Mouse (Mus musculus) ES-E14 (cell line): ENCODE data around the gene Tmem132b. TPM values are rescaled to one million over a fixed set of nuclear protein-coding genes. Genes with fewer than 3 reads are reported as not detected.

ENCODE experiments used
- DNase-seq: peaks from one replicate; pipeline ENCODE4 v3.0.0-alpha.2; 2013; ENCODE audit warnings: low read depth, low spot score
- H3K27ac ChIP-seq: 2 replicates; pipeline ENCODE4 v1.5.1; 2012; ENCODE audit warnings: low read depth, mild to moderate bottlenecking, low read length, moderate library complexity, mixed read lengths; ENCODE audit not compliant: poor library complexity, insufficient read depth, severe bottlenecking
- H3K36me3 ChIP-seq: 2 replicates; pipeline ENCODE4 v1.6.1; 2012; ENCODE audit warnings: mild to moderate bottlenecking, low read length, moderate library complexity, mixed read lengths; ENCODE audit not compliant: control insufficient read depth, poor library complexity, insufficient read depth, severe bottlenecking
- H3K4me1 ChIP-seq, 2 experiments: fragments of 150-350 bp in 1 of 2; sonication (generic) in 1 of 2; 2 replicates each; pipeline ENCODE4 v1.6.1; 2012; ENCODE audit warnings: low read length in 2 of 2, mild to moderate bottlenecking in 1 of 2, mixed read lengths in 1 of 2; ENCODE audit not compliant: control insufficient read depth in 2 of 2, insufficient read depth in 2 of 2, poor library complexity in 1 of 2
- H3K4me3 ChIP-seq, 2 experiments: fragments of 150-350 bp in 1 of 2; sonication (generic) in 1 of 2; 2 replicates each; pipeline ENCODE4 v1.5.1; 2012; ENCODE audit warnings: low read length in 2 of 2, low read depth in 1 of 2, mild to moderate bottlenecking in 1 of 2, mixed read lengths in 1 of 2; ENCODE audit not compliant: insufficient read depth in 1 of 2, poor library complexity in 1 of 2, severe bottlenecking in 1 of 2
- H3K9ac ChIP-seq: 2 replicates; pipeline ENCODE4 v1.6.1; 2012; ENCODE audit warnings: low read depth, mild to moderate bottlenecking, low read length, mixed read lengths; ENCODE audit not compliant: poor library complexity, insufficient read depth, severe bottlenecking
- H3K9me3 ChIP-seq: fragments of 150-350 bp; sonication (generic); 2 replicates; pipeline ENCODE4 v1.6.1; 2012; ENCODE audit warnings: low read depth, mild to moderate bottlenecking, low read length; ENCODE audit not compliant: control insufficient read depth, insufficient read depth
- CHD2 ChIP-seq: IDR thresholded peaks from 2 replicates; pipeline ENCODE4 v1.6.1; 2014; ENCODE audit warnings: mild to moderate bottlenecking, low read depth, low read length, inconsistent platforms
- HCFC1 ChIP-seq: IDR thresholded peaks from 2 replicates; pipeline ENCODE4 v1.6.1; 2012; ENCODE audit warnings: low read length, inconsistent platforms, borderline replicate concordance; ENCODE audit not compliant: insufficient read depth
- MAFK ChIP-seq: IDR thresholded peaks from 2 replicates; pipeline ENCODE4 v1.6.1; 2014; ENCODE audit warnings: mild to moderate bottlenecking, low read depth, low read length, inconsistent platforms; ENCODE audit not compliant: insufficient read depth
- ZC3H11A ChIP-seq: IDR thresholded peaks from 2 replicates; pipeline ENCODE4 v1.6.1; 2012; ENCODE audit warnings: low read depth, mild to moderate bottlenecking, inconsistent platforms, low read length, borderline replicate concordance
- ZNF384 ChIP-seq: IDR thresholded peaks from 2 replicates; pipeline ENCODE4 v1.6.1; 2012; ENCODE audit warnings: low read depth, low read length, inconsistent platforms
- in situ Hi-C, 2 experiments: fragments of 600-800 bp; cut with MboI; formaldehyde crosslinking; loops; one replicate each; pipeline ENCODE4 v1.15.1; 2025; ENCODE audit warnings: low sequenced_read_pairs in 2 of 2, inconsistent platforms in 1 of 2; ENCODE audit not compliant: unreplicated experiment in 2 of 2
- total RNA-seq: library from RNA; depleted of rRNA; stranded (reverse); fragments of 300-350 nt; gene quantifications from 2 replicates; pipeline ENCODE4 v1.2.3, GENCODE M21; 2012

Tmem132b gene
- total RNA-seq, 1 experiment = 0.13 TPM

DNA sequence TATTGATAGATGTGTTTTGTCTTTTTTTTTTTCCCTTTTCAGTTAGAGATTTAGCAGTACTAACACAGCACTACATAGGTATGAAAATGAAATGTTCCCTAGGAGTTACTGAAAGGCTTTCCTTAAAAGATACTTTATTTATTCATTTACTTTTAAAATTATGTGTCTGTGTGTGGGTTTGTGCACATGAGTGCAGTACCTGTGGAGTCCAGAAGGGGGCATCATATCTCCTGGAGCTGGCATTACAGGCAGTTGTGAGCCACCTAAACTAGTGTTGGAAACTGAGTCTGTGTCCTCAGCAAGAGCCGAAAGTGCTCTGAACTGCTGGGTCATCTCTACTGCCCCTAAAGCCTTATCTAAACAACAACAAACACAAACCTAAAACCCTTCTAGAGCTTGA, 261.1 kb downstream of the Tmem132b start:
- H3K9ac ChIP-seq = no peak overlapping the region
- no peak for DNase-seq
- H3K4me3 ChIP-seq = no peak overlapping the region
- no peaks in the 10 kb centered on the region for H3K36me3 ChIP-seq
- in situ Hi-C loops = no loop called here
- no peak overlapping the region for H3K27ac ChIP-seq
- no peaks in the 10 kb centered on the region for H3K4me1 ChIP-seq
- TF ChIP-seq CHD2 = no peak
- TF ChIP-seq ZNF384 = no peak
- TF ChIP-seq HCFC1 = no peak
- no peak for TF ChIP-seq MAFK
- TF ChIP-seq ZC3H11A = no peak
- H3K9me3 ChIP-seq = no peaks in the 10 kb centered on the region

DNA sequence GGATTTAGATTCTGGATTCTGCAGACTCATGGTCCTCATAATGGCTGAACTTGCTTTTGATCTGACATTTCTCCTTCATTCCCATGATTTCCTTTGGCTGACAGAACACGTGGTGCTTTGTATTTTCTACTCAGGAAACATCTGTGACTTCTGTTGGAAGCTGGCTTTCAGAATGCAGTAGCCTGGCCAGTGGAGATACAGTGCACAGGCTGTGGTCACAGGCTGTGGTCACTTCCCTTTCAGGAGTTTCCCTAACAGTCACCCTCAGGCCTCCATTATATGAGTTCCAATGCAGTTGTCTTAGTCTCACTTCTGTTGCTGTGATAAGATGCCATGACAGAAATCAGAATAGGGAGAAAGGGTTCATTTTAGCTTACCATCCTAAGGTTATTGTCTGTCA, 262.7 kb downstream of the Tmem132b start:
- in situ Hi-C loops = no loop called here

DNA sequence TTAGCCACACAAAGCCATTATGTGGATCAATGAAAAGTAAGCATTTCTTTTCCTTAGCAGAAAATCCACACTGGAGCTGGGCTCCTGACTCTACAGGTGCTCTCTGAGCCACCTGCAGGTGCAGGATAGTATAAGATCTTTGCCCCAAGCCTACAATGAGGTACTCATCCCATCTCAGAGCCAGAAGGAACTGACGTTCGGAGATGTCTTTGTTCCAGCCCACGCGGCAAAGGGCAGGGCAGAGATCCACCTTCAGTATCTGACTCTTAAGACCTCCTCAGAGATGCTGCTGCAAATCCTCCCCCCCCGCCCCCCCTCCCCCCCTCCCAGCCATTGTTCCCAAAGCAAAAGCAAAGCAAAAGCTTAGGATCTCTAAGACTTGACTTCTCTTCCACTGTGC, 268.0 kb downstream of the Tmem132b start:
- H3K36me3 ChIP-seq = no peaks in the 10 kb centered on the region
- no peak overlapping the region for H3K27ac ChIP-seq
- in situ Hi-C loops = no loop called here
- no peak for DNase-seq
- H3K9ac ChIP-seq = no peak overlapping the region
- H3K9me3 ChIP-seq = no peaks in the 10 kb centered on the region
- H3K4me1 ChIP-seq = no peaks in the 10 kb centered on the region
- H3K4me3 ChIP-seq = peak overlapping the region in 1 of 2 experiments; percentile 54; a peak in 2 of 4 replicates
- no peak for TF ChIP-seq CHD2
- no peak for TF ChIP-seq MAFK
- no peak for TF ChIP-seq ZNF384
- no peak for TF ChIP-seq ZC3H11A
- no peak for TF ChIP-seq HCFC1

More for the DNA sequence above, 262.7 kb downstream of the Tmem132b start:
- H3K4me1 ChIP-seq = no peaks in the 10 kb centered on the region
- H3K36me3 ChIP-seq = no peaks in the 10 kb centered on the region
- no peak overlapping the region for H3K9ac ChIP-seq
- TF ChIP-seq MAFK (no peak), HCFC1 (no peak), ZC3H11A (no peak), ZNF384 (no peak), CHD2 (no peak)
- H3K27ac ChIP-seq = no peak overlapping the region
- DNase-seq = no peak
- H3K9me3 ChIP-seq = no peaks in the 10 kb centered on the region
- no peak overlapping the region for H3K4me3 ChIP-seq

DNA sequence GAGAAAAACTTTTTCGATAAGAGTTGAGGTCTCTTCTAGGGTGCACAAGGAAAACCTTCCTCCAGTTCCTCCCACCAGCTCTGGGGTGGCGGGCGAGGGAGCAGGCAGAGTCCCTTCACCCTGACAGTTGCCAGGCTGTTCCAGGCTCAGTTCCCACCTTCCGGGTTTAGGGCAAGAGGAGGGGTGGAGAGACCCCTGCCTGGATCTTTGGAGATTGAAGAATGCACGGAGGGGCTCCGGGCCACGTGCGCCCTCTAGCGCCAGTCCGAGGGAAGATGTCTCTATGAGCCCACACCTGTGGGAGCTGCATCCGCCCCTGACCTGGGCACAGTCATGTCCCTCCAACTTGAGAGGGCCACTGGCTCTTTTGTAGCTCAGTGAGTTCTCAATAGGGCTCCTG, 268.5 kb downstream of the Tmem132b start:
- in situ Hi-C loops = no loop called here
- Histone ChIP-seq H3K9ac (no peak overlapping the region), H3K4me3 (peak overlapping the region in 1 of 2 experiments; percentile 54; a peak in 2 of 4 replicates), H3K4me1 (no peaks in the 10 kb centered on the region), H3K9me3 (no peaks in the 10 kb centered on the region), H3K27ac (no peak overlapping the region), H3K36me3 (no peaks in the 10 kb centered on the region)
- peak; percentile 35 for DNase-seq
- TF ChIP-seq MAFK = no peak
- TF ChIP-seq ZC3H11A = no peak
- no peak for TF ChIP-seq ZNF384
- no peak for TF ChIP-seq HCFC1
- TF ChIP-seq CHD2 = no peak

DNA sequence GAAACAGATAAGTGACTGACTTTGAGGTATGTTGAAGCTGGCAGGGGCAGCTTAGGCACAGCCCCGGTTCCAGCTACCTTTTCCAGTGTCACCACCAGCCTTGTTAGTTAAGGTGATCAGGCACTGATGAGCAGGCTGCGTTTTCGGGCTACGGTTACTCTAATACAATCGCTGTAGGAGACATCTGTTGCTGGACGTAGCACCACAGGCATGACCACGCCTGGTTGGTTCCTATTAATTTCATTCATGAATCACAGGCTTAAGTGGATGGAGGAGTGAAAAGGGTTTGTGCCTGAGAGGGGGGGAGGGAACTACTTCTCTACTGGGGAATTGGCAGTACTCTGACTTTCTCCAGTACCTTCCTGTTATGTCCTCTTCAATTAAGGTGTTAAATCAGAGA, 271.2 kb downstream of the Tmem132b start:
- no peak overlapping the region for H3K27ac ChIP-seq
- no peaks in the 10 kb centered on the region for H3K4me1 ChIP-seq
- H3K4me3 ChIP-seq = no peak overlapping the region
- no peak overlapping the region for H3K9ac ChIP-seq
- in situ Hi-C loops = no loop called here
- no peak for DNase-seq
- TF ChIP-seq ZC3H11A (no peak), MAFK (no peak), HCFC1 (no peak), CHD2 (no peak), ZNF384 (no peak)
- H3K9me3 ChIP-seq = no peaks in the 10 kb centered on the region
- no peaks in the 10 kb centered on the region for H3K36me3 ChIP-seq
